Mouse (Mus musculus) frontal cortex, postnatal 14 days (tissue): Measurements from ENCODE around the gene Runx1.
A peak's percentile ranks its signal among the peaks of the same experiment; 100 is the strongest.

ENCODE experiments used
- DNase-seq, 2 experiments: peaks; one replicate each; pipeline ENCODE4 v3.0.0; 2022; ENCODE audit warnings: low spot score in 2 of 2

Runx1 gene

DNA sequence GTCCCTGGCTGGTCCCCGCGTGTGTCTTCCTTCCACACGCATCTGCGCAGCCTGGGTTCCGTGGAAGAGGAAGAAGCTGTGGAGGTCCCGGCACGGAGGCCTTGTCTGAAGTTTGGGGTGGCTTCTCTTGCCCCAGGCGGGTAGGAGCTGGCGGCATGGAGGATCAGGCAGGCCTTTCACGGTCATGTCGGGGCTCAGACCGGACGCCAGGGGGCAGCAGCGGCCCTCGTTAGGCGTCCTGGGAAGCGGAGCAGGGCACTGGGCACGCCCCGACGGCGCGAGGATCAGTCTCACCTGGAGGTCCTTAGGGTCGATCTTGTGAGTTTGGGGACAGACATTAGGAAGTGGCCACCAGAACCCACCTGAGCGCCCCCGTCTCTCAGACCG lies 127.3 kb downstream of the Runx1 start:
- peak; percentile 62 to 74 for DNase-seq

DNA sequence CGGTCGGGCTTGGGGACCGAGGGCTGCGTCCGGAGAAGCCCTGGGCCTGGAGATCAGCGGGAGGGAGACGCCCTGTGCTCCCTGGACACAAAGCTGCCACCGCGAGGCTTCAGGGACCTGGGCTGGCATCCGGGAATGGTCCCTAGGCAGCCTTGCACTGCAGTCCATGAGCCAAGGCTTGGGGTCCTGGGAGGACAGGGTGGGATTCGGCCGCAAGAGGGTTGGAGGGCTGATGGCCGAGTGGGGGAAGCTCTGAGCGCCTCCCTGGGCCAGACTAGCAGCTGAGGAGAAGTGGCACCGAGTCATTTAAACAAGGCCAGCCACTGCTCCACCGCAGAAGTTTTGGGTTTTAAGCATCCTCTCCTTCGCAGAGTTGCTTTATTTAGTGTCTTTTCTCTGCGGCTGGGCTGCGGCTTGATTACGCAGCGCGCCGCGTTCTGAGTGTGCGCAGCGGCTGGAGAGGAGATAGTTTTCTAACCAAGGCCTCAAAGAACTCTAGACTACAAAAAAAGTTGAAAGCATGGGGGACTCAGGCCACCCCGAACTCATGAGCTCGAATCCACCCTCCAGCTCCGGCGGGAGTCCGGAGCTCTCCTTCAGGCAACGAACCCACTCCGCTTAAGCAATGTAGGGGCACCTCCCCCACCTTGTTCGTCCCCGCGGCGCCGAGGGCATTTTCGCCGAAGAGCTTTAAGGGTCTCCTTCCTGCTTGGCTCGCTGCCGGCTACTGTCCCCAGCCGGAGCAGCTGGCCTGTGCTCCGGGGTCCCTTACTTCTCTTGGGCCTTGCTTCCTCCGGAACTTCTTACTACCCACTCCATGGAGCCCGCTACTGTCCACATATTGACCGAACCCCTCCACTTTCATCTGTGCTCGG lies 128.0 kb downstream of the Runx1 start:
- DNase-seq, result no peak

GRCm38 (mm10) chr16:92697227-92697736 lies 128.7 kb downstream of the Runx1 start:
- DNase-seq, result peak; percentile 14 to 33

- DNase-seq, result no peak
Measured at GRCm38 (mm10) chr16:92696411-92697015, 129.4 kb downstream of the Runx1 start.

DNA sequence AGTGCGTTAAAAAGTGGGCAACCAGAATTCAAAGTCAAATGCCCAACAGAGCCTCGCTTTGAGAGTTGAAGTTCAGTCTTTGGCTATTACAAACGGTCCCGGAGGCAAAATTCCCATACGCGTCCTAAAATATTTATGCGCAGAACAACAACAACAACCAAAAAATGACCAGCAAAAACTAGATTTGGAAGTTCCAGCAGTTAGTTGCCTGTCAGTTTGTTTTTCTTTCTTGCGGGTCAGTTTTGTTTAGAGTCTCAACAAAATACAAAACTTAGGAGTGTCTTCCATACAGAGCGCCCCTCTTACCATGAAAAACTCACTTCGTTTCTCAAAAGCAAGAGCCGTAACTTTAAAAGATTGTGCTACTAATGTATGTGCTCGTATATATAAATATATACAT lies 130.0 kb downstream of the Runx1 start:
- DNase-seq, result no peak

GRCm38 (mm10) chr16:92695200-92695921 lies 130.6 kb downstream of the Runx1 start:
- peak in 1 of 2 experiments; percentile 10 for DNase-seq

GRCm38 (mm10) chr16:92694496-92695106 lies 131.3 kb downstream of the Runx1 start:
- DNase-seq, result no peak

DNA sequence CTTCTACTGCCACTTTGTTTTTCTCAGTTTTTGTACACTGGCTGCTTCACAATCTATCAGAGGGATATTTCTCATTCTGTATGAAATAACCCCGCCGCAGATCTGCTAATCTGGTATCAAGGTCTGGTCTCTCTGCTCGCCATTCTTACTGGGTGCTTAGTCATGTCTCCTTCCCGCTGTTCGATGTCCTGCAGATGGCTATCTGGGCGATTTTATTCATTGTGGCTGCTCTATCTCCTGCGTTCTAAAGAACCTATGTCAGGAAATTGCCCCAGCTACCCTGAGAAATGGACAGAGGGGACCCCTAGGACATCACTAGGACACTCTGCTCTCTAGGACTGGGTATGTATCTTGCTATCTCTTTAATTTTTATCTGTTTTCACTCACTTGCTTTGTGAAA lies 135.2 kb downstream of the Runx1 start:
- DNase-seq, result no peak

GRCm38 (mm10) chr16:92688941-92689340 lies 137.0 kb downstream of the Runx1 start:
- DNase-seq, result no peak

- DNase-seq, result no peak
Measured at GRCm38 (mm10) chr16:92686978-92687377, 139.0 kb downstream of the Runx1 start.

- DNase-seq, result no peak
Measured at GRCm38 (mm10) chr16:92685766-92686315, 140.1 kb downstream of the Runx1 start.

DNA sequence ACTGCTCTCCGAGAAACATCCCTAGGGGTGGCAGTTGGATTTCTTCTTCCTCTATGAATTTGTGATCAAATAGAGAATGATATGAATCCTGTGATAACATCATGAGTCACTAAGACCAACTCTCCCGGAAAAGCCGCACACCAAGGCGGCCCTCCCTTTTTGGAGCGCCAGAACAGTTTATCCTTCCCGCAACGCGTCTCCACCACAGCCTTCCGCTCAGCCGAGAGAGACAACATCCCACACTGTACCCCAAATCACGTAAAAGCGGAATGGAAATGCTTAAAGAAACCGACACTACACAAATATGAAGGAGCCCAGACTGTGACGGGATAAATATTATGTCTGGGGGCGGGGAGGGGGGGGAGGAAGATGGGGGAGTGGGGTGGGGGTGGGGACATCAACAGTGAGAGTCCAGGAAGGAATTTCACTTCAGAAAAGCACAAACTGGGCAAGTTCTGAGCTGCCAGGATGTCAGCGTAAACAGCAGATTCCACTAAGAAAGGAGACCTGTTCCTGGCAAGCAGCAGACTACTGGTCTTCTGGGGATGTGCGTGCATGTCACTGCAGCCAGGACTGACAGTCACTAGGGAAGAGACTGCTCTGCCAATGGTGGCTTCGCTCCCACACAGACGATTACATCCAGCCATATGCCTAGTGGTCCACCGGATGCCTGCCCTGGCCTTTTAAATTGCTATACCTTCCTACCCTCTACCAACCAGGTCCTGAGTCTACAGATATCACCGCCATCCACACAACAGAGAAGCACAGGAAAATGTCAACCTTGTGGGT lies 141.3 kb downstream of the Runx1 start:
- no peak for DNase-seq

DNA sequence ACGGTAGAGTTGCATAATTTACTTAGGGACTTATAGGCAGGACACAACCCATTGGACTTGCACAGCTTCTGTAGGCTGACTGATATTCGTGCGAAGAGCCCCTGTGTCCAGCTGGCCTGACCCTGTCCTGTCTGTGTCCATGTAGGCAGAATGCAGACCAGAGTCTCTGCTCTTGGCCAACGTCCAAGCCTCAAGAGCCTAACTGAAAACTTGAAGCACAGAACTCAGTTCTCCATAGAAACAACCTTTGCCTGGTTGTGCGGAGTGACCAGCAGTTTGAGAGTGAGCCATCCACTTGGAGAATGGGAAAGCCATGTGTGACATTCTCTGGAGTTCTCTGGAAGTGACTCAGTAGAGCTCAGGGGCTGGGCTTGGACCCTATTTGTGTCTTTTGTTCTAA lies 149.3 kb downstream of the Runx1 start:
- no peak for DNase-seq

- no peak for DNase-seq
Measured at GRCm38 (mm10) chr16:92675677-92676076, 150.3 kb downstream of the Runx1 start.

DNA sequence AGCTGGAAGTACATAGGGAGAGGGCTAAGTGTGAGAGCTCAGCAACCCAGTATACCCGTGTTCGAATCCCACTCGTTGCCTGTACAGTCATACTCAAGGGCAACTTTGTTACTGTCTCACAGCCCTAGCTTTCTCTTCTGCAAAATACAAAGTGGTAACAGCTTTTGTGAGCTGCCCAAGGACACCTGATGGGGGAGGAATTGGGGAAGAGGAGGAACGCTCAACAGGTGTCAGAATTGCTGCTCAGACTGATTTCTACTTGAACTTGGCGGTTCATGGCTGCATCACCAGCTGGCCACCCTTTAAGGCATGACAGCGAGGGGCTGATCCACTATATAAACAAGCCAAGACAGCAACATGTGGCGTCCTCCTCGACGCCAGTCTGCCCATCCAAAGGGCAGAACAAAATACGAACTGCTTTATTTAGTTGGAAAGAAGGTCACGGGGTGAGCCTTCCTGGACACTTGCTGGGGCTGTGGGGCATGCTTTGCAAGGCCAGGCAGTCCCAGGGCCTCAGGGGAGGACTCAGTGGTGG lies 151.0 kb downstream of the Runx1 start:
- no peak for DNase-seq

GRCm38 (mm10) chr16:92674121-92674816 lies 151.7 kb downstream of the Runx1 start:
- no peak for DNase-seq

DNA sequence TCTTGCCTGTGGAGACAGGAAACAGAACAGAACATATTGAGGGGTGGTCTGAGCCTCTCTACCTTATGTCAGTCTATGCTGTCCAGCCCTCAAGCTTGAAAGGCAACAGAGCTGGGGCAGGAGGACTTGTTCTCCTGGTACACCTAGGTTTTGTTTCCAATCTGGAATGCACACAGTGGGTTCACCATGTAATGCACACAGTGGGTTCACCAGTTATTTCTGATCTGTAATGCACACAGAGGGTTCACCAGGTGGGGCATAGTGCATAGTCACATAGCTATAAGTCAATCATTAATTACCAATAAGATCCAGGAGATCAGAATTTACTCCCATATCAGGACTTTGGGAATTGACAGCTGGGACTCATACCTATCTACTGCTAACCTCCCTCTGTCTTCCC lies 157.1 kb downstream of the Runx1 start:
- DNase-seq, result no peak

GRCm38 (mm10) chr16:92661757-92662156 lies 164.2 kb downstream of the Runx1 start:
- DNase-seq, result no peak

DNA sequence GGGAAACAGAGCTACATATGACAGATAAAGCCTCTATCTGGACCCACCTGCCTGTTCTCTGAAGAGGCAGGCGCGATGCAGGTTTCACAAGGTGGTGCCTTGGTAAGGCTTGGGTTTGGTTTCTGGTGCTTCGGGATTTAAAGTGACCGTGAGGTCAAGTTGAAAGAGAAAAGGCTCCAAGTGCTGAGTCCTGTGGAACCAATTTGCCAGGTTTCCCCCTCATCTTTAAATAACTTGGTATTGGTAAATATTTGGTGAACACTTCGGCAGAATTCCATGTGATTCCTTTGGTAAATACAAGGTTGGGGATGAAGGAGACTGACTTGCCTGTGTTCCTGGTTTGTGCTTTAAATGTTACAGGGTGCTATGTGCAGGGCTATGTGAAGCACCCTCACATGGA lies 169.2 kb downstream of the Runx1 start:
- DNase-seq, result no peak
